Mouse (Mus musculus) G1E (cell line): ENCODE measurements at regions not wholly inside any gene's neighbourhood (a gene's known extent, or its start where the extent isn't known, plus 50 kb on each side); places are given as distances from the start of the nearest gene placed in this dataset.

ENCODE experiments used
- CTCF ChIP-seq: IDR thresholded peaks from 2 replicates; pipeline ENCODE4 v1.5.1; 2012; ENCODE audit warnings: low read depth, low read length, inconsistent platforms, mixed read lengths
- GATA1 ChIP-seq: IDR thresholded peaks from 2 replicates; pipeline ENCODE4 v1.6.1; 2012; ENCODE audit warnings: borderline replicate concordance, low read length, inconsistent platforms, mixed read lengths
- TAL1 ChIP-seq: conservative IDR thresholded peaks from 2 replicates; pipeline ENCODE4 v1.6.1; 2012; ENCODE audit warnings: low read depth, low read length, inconsistent platforms, mixed read lengths

GRCm38 (mm10) chr6:51785615-51786014 lies 226.7 kb downstream of the Skap2 start:
- TF ChIP-seq GATA1 (no peak), CTCF (no peak), TAL1 (no peak)
